Mouse (Mus musculus) MEL (cell line): ENCODE data around the gene Shoc2. TPM values are rescaled to one million over a fixed set of nuclear protein-coding genes. Genes with fewer than 3 reads are reported as not detected.

Experiments used
- DNase-seq: peaks from one replicate; pipeline ENCODE4 v3.0.0; 2011; ENCODE audit warnings: low read depth, low spot score
- H3K27ac ChIP-seq: 2 replicates; pipeline ENCODE4 v1.5.1; 2012; ENCODE audit warnings: low read depth, mild to moderate bottlenecking, control low read depth, low read length, moderate library complexity; ENCODE audit not compliant: control insufficient read depth
- H3K27me3 ChIP-seq, 2 experiments: fragments of 150-350 bp in 1 of 2; sonication (generic) in 1 of 2; 2 replicates each; pipeline ENCODE4 v1.6.1; 2012; ENCODE audit warnings: low read length in 2 of 2, mild to moderate bottlenecking in 2 of 2, improper control_type of control experiment in 1 of 2, moderate library complexity in 1 of 2; ENCODE audit not compliant: insufficient read depth in 2 of 2, control insufficient read depth in 1 of 2
- H3K36me3 ChIP-seq, 2 experiments: 2 replicates each; pipeline ENCODE4 v1.6.1; 2012 to 2014; ENCODE audit warnings: low read length in 2 of 2, improper control_type of control experiment in 1 of 2, inconsistent platforms in 1 of 2, mild to moderate bottlenecking in 1 of 2; ENCODE audit not compliant: insufficient read depth in 2 of 2, control insufficient read depth in 1 of 2
- H3K4me1 ChIP-seq, 2 experiments: fragments of 150-350 bp in 1 of 2; sonication (generic) in 1 of 2; 2 replicates each; pipeline ENCODE4 v1.6.1; 2012; ENCODE audit warnings: low read length in 2 of 2, improper control_type of control experiment in 1 of 2, mild to moderate bottlenecking in 1 of 2; ENCODE audit not compliant: insufficient read depth in 2 of 2, control insufficient read depth in 1 of 2
- H3K4me3 ChIP-seq, 2 experiments: fragments of 150-350 bp in 1 of 2; sonication (generic) in 1 of 2; 2 replicates each; pipeline ENCODE4 v1.5.1; 2012; ENCODE audit warnings: low read depth in 2 of 2, low read length in 2 of 2, mild to moderate bottlenecking in 2 of 2, moderate library complexity in 2 of 2, control low read depth in 1 of 2, improper control_type of control experiment in 1 of 2; ENCODE audit not compliant: control insufficient read depth in 1 of 2, insufficient read depth in 1 of 2
- H3K79me2 ChIP-seq: 2 replicates; pipeline ENCODE4 v1.6.1; 2012; ENCODE audit warnings: mild to moderate bottlenecking, low read length, moderate library complexity; ENCODE audit not compliant: control insufficient read depth, poor library complexity, insufficient read depth
- H3K9ac ChIP-seq: 2 replicates; pipeline ENCODE4 v1.6.1; 2012; ENCODE audit warnings: low read depth, mild to moderate bottlenecking, control low read depth, low read length, moderate library complexity; ENCODE audit not compliant: control insufficient read depth, poor library complexity, severe bottlenecking
- H3K9me3 ChIP-seq: fragments of 150-350 bp; sonication (generic); replicated peaks from 2 replicates; pipeline ENCODE4 v1.6.1; 2012; ENCODE audit warnings: mild to moderate bottlenecking, low read length, improper control_type of control experiment, moderate library complexity; ENCODE audit not compliant: insufficient read depth
- BHLHE40 ChIP-seq: IDR thresholded peaks from 2 replicates; pipeline ENCODE4 v1.6.1; 2012; ENCODE audit warnings: low read depth, mild to moderate bottlenecking, inconsistent platforms, low read length, improper control_type of control experiment, borderline replicate concordance
- CHD1 ChIP-seq: IDR thresholded peaks from 2 replicates; pipeline ENCODE4 v1.6.1; 2012; ENCODE audit warnings: low read depth, mild to moderate bottlenecking, inconsistent platforms, low read length, improper control_type of control experiment
- CHD2 ChIP-seq: IDR thresholded peaks from 2 replicates; pipeline ENCODE4 v1.6.1; 2011; ENCODE audit warnings: low read length, improper control_type of control experiment
- E2F4 ChIP-seq: IDR thresholded peaks from 2 replicates; pipeline ENCODE4 v1.6.1; 2011; ENCODE audit warnings: low read depth, low read length, improper control_type of control experiment, borderline replicate concordance
- ELF1 ChIP-seq: IDR thresholded peaks from 2 replicates; pipeline ENCODE4 v1.6.1; 2014; ENCODE audit warnings: low read depth, mild to moderate bottlenecking, inconsistent platforms, low read length, improper control_type of control experiment, moderate library complexity
- EP300 ChIP-seq, 2 experiments: IDR thresholded peaks; 2 replicates each; pipeline ENCODE4 v1.6.1; 2011; ENCODE audit warnings: improper control_type of control experiment in 2 of 2, low read length in 2 of 2, low read depth in 1 of 2, mild to moderate bottlenecking in 1 of 2
- GATA1 ChIP-seq: IDR thresholded peaks from 2 replicates; pipeline ENCODE4 v1.6.1; 2011; ENCODE audit warnings: low read depth, low read length, improper control_type of control experiment
- HCFC1 ChIP-seq: IDR thresholded peaks from 2 replicates; pipeline ENCODE4 v1.6.1; 2012; ENCODE audit warnings: low read depth, mild to moderate bottlenecking, inconsistent platforms, low read length, improper control_type of control experiment, moderate library complexity
- JUND ChIP-seq: IDR thresholded peaks from 2 replicates; pipeline ENCODE4 v1.6.1; 2011; ENCODE audit warnings: low read depth, mild to moderate bottlenecking, improper control_type of control experiment, low read length
- MAX ChIP-seq: IDR thresholded peaks from 2 replicates; pipeline ENCODE4 v1.6.1; 2011; ENCODE audit warnings: low read length, improper control_type of control experiment
- MAZ ChIP-seq: IDR thresholded peaks from 2 replicates; pipeline ENCODE4 v1.6.1; 2012; ENCODE audit warnings: low read depth, mild to moderate bottlenecking, inconsistent platforms, low read length, improper control_type of control experiment
- MEF2A ChIP-seq: IDR thresholded peaks from 2 replicates; pipeline ENCODE4 v1.6.1; 2014; ENCODE audit warnings: low read depth, mild to moderate bottlenecking, inconsistent platforms, low read length, improper control_type of control experiment; ENCODE audit not compliant: poor library complexity, insufficient replicate concordance, severe bottlenecking; ENCODE audit errors: extremely low read depth
- MXI1 ChIP-seq: IDR thresholded peaks from 2 replicates; pipeline ENCODE4 v1.6.1; 2011; ENCODE audit warnings: mild to moderate bottlenecking, low read depth, low read length, improper control_type of control experiment
- MYC ChIP-seq: IDR thresholded peaks from 2 replicates; pipeline ENCODE4 v1.6.1; 2011; ENCODE audit warnings: low read depth, mild to moderate bottlenecking, low read length, improper control_type of control experiment, moderate library complexity
- NELFE ChIP-seq: IDR thresholded peaks from 2 replicates; pipeline ENCODE4 v1.6.1; 2011; ENCODE audit warnings: low read depth, low read length, improper control_type of control experiment
- NRF1 ChIP-seq: IDR thresholded peaks from 2 replicates; pipeline ENCODE4 v1.6.1; 2014; ENCODE audit warnings: low read depth, mild to moderate bottlenecking, inconsistent platforms, low read length, improper control_type of control experiment, moderate library complexity; ENCODE audit not compliant: poor library complexity, insufficient read depth, severe bottlenecking
- POLR2A ChIP-seq, 2 experiments: IDR thresholded peaks; 2 replicates each; pipeline ENCODE4 v1.6.1; 2011 to 2012; ENCODE audit warnings: low read length in 2 of 2, mild to moderate bottlenecking in 2 of 2, control low read depth in 1 of 2, improper control_type of control experiment in 1 of 2, low read depth in 1 of 2, moderate library complexity in 1 of 2; ENCODE audit not compliant: control insufficient read depth in 1 of 2, insufficient read depth in 1 of 2, poor library complexity in 1 of 2
- POLR2AphosphoS2 ChIP-seq: IDR thresholded peaks from 2 replicates; pipeline ENCODE4 v1.6.1; 2011; ENCODE audit warnings: low read length, improper control_type of control experiment
- RAD21 ChIP-seq: IDR thresholded peaks from 2 replicates; pipeline ENCODE4 v1.6.1; 2011; ENCODE audit warnings: mild to moderate bottlenecking, low read depth, low read length, improper control_type of control experiment
- TAL1 ChIP-seq: IDR thresholded peaks from 2 replicates; pipeline ENCODE4 v1.6.1; 2012; ENCODE audit warnings: mild to moderate bottlenecking, inconsistent platforms, low read length, moderate library complexity, mixed read lengths
- USF2 ChIP-seq, 2 experiments: IDR thresholded peaks; 2 replicates each; pipeline ENCODE4 v1.6.1; 2011 to 2012; ENCODE audit warnings: improper control_type of control experiment in 2 of 2, low read length in 2 of 2, borderline replicate concordance in 1 of 2, inconsistent platforms in 1 of 2, low read depth in 1 of 2, mild to moderate bottlenecking in 1 of 2; ENCODE audit not compliant: insufficient read depth in 1 of 2
- ZKSCAN1 ChIP-seq: IDR thresholded peaks from 2 replicates; pipeline ENCODE4 v1.6.1; 2012; ENCODE audit warnings: low read depth, mild to moderate bottlenecking, inconsistent platforms, low read length, improper control_type of control experiment, moderate library complexity
- polyA plus RNA-seq, 2 experiments: library from polyadenylated mRNA; stranded (reverse) in 1 of 2; unstranded in 1 of 2; fragments of >175 nt in 1 of 2; fragments of >200 nt in 1 of 2; gene quantifications; 2 replicates each; pipeline versions ENCODE4 v1.2.1 to v1.2.4; 2012; ENCODE audit warnings: low replicate concordance in 2 of 2, low read depth in 1 of 2; ENCODE audit not compliant: insufficient read length in 2 of 2, insufficient read depth in 1 of 2, missing spikeins in 1 of 2
- total RNA-seq: library from RNA; depleted of rRNA; stranded (reverse); fragments of 300-350 nt; gene quantifications from 2 replicates; pipeline ENCODE4 v1.2.3, GENCODE M21; 2012

Shoc2 gene
- total and polyA plus RNA-seq, 3 experiments: 33.4 to 55.6 TPM; not detected in 1

DNA sequence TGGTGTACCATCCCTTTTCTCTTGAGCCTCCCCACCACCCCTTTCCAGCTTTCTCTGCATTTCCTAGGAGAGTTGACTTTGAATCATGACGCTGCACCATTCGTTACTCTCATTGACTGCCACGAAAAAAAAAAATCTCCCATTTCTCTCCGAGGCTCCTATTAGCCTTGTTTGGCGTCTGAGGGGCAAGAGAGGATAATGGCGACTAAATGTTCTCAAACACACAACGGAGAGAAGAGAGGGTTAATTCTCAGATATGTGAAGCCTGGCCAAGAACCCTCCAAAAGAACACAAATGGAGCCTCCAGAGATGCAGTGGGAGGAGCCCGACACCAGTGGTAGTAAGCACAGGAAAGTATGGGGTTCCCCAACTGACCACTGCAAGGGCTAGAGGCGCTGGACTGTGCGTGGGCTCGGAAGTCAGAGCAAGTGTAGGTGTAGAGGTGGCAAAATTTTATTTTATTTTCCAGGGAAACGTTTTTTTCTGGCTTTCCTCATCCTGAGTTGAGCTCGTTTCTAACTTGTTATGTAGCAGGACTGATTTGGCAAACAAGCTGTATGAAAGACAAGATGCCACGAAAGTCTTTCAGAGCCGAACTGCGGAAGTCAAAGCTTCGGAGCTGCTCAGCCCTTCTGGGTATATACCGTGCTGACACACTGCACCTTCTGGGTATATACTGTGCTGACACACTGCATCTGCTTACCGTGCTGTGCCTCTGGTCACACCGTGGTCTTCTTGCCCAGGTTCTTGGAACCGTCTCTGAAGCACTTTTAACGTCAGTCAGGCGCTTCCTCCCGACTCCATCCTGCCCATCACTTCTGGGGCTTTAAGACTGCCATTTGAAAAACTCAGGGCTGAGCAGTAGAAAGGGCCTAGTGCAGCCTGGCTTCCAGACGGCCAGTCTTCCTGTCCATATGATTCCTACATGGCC lies 44.9 kb upstream of the Shoc2 start:
- H3K27ac ChIP-seq: no peak overlapping the region
- no peak for DNase-seq
- no peak overlapping the region for H3K9ac ChIP-seq
- no peaks in the 10 kb centered on the region for H3K9me3 ChIP-seq
- peaks cover 0 to 10% of the 10 kb centered on the region in 2 experiments; a peak in 2 of 4 replicates for H3K36me3 ChIP-seq
- no peaks in the 10 kb centered on the region for H3K27me3 ChIP-seq
- peaks cover 8% of the 10 kb centered on the region; the same call in 1 of the 2 replicates for H3K79me2 ChIP-seq
- H3K4me3 ChIP-seq: no peak overlapping the region
- TF ChIP-seq USF2 (IDR thresholded peaks at IDR 0.05; ENCODE audit: borderline replicate concordance in 1 of 2, insufficient read depth in 1 of 2, low read depth in 1 of 2, low read length in 2 of 2) (no peak), BHLHE40 (no peak), NELFE (no peak), MXI1 (no peak), NRF1 (no peak), JUND (no peak), ZKSCAN1 (no peak), HCFC1 (no peak), POLR2A (IDR thresholded peaks at IDR 0.05; ENCODE audit: control insufficient read depth in 1 of 2, insufficient read depth in 1 of 2, low read depth in 1 of 2, low read length in 2 of 2, poor library complexity in 1 of 2) (no peak), RAD21 (no peak)
- TF ChIP-seq, all 39 proteins: peak for 0
- peaks cover 3 to 14% of the 10 kb centered on the region in 2 experiments for H3K4me1 ChIP-seq

DNA sequence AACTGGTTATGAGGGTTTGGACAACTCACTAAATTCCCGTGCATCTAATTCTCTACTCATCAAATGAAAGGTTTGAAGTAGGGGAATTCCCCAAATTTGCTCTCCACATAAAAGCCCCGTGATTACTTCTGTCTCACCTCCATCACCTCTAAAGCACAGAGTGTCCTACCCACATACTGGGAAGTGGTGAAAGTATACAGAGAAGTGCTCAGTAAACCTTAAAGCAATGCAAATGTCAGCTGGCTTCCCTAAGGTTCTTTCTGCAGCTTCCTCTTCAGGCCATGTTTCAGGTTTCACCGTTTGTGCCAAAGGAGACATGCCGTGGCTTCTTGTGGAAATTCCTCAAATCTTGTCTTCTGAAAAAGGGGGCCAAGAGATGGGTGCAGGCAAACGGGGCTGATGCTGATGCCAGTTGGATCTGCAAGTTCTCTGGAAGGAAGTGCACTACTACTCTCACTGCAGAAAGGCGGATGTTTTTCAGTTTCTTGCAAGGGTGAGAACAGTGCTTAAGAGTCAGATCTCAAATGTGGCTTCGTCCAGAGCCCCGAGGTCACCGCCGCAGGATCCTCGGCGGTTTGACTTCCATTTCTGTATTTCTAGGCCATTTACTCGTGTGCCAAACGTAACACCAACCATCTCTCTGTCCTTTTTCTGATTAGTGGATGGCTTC lies 44.0 kb upstream of the Shoc2 start:
- Histone ChIP-seq H3K27ac (no peak overlapping the region), H3K9ac (no peak overlapping the region), H3K9me3 (no peaks in the 10 kb centered on the region), H3K27me3 (no peaks in the 10 kb centered on the region), H3K4me3 (no peak overlapping the region), H3K79me2 (peaks cover 8% of the 10 kb centered on the region; the same call in 1 of the 2 replicates), H3K36me3 (peaks cover 0 to 6% of the 10 kb centered on the region in 2 experiments; a peak in 2 of 4 replicates), H3K4me1 (peaks cover 5 to 10% of the 10 kb centered on the region in 2 experiments)
- TF ChIP-seq NELFE: no peak
- TF ChIP-seq MEF2A: no peak
- no peak for TF ChIP-seq GATA1
- no peak for TF ChIP-seq ELF1
- no peak for TF ChIP-seq EP300 (IDR thresholded peaks at IDR 0.05; ENCODE audit: low read depth in 1 of 2, low read length in 2 of 2)
- TF ChIP-seq TAL1: no peak
- TF ChIP-seq HCFC1: no peak
- TF ChIP-seq RAD21: no peak
- TF ChIP-seq E2F4: no peak
- no peak for TF ChIP-seq MYC
- TF ChIP-seq BHLHE40: no peak
- no peak for TF ChIP-seq MAZ
- TF ChIP-seq POLR2AphosphoS2: no peak
- no peak for TF ChIP-seq NRF1
- no peak for TF ChIP-seq MAX
- TF ChIP-seq MXI1: no peak
- TF ChIP-seq CHD2: no peak
- TF ChIP-seq CHD1: no peak
- no peak for TF ChIP-seq JUND
- no peak for DNase-seq
